Mouse (Mus musculus): ENCODE results near the gene Vasp. TPM values are rescaled to one million over a fixed set of nuclear protein-coding genes. Genes with fewer than 3 reads are reported as not detected.

Gene Vasp
- total RNA-seq (2022) = 10 to 100 TPM; 17.4 to 26.8 (median 19.5) TPM

GRCm38 (mm10) chr7:19271238-19272172 lies at the start of gene Vasp:
Gene Vasp, minus strand, starts transcription at chr7:19271817.
- peak; percentile 69 to 78 for DNase-seq (ENCODE audit: low spot score in 2 of 2)

- DNase-seq (ENCODE audit: low spot score in 2 of 2) = no peak
Measured at GRCm38 (mm10) chr7:19320637-19321036, 49.0 kb upstream of the Vasp start.

GRCm38 (mm10) chr7:19319906-19320305 lies 48.3 kb upstream of the Vasp start:
- DNase-seq (ENCODE audit: low spot score in 2 of 2) = peak; percentile 92

- no peak for DNase-seq (ENCODE audit: low spot score in 2 of 2)
Measured at GRCm38 (mm10) chr7:19319458-19319857, 47.8 kb upstream of the Vasp start.

GRCm38 (mm10) chr7:19318676-19319075 lies 47.1 kb upstream of the Vasp start:
- no peak for DNase-seq (ENCODE audit: low spot score in 2 of 2)

- DNase-seq (ENCODE audit: low spot score in 2 of 2) = no peak
Measured at GRCm38 (mm10) chr7:19318201-19318600, 46.6 kb upstream of the Vasp start.

DNA sequence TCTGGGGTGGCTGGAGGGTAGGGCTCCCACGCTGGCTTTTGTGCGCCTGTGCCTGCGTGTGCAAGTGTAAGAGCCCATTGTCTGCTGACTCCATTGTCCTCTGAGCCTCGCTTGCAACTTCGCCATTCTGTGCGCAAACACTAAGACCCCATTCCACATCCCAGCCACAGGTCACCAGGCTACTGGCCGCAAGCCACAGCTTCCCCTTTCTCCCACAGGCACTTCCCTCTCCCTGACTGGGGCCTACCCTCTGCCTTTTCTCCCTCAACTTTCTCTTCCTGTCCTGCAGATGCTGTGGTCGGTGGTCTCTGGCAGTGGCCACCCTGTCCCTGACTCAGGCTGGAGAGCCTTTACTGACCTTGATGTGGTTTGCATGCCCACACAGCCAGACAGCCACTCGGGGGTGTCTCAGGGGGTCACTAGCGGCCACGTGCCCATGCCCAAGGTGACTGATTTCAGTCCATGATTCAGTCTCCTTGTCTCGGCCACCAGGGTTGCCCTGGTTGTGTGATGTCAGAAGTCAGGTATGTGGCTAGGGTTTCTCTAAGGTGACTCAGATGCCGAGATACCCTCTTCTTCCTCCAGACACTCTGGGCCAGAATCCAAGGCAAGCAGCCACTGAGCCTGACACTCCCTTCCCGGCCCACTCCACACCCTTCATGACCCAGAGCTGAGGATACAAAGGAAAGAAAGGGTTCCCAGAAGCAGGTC lies 45.0 kb upstream of the Vasp start:
- DNase-seq (ENCODE audit: low spot score in 2 of 2) = no peak

DNA sequence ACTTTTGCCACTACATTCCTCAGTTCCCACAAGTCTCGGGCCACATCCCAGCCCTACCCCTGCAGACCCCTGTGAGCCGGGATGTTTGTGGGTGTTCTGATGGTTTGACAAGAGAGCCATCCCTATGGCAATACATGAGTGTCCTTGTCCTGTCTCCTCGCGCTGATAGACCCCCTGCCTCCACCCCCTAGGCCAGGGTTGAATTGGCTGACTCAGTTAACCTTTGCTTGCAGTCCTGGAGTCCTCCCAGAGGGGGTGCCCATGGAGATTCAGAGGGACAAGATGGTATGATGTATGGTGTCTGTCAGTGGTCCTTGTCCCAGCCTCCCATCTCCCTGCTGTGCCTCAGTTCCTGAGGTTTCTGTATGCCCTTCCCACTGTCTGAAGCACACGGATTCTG lies 42.4 kb upstream of the Vasp start:
- DNase-seq (ENCODE audit: low spot score in 2 of 2) = no peak

GRCm38 (mm10) chr7:19311991-19312390 lies 40.4 kb upstream of the Vasp start:
- DNase-seq (ENCODE audit: low spot score in 2 of 2) = no peak

- DNase-seq (ENCODE audit: low spot score in 2 of 2) = peak; percentile 93 to 96
Measured at GRCm38 (mm10) chr7:19309884-19310641, 38.4 kb upstream of the Vasp start, which contains the start of gene Fosb. Gene Fosb, minus strand, starts transcription at chr7:19310051.

- no peak for DNase-seq (ENCODE audit: low spot score in 2 of 2)
Measured at GRCm38 (mm10) chr7:19309278-19309883, 37.8 kb upstream of the Vasp start.

- DNase-seq (ENCODE audit: low spot score in 2 of 2) = peak; percentile 95
Measured at GRCm38 (mm10) chr7:19308454-19309277, 37.0 kb upstream of the Vasp start.

GRCm38 (mm10) chr7:19307739-19308453 lies 36.3 kb upstream of the Vasp start:
- peak; percentile 72 to 78 for DNase-seq (ENCODE audit: low spot score in 2 of 2)

DNA sequence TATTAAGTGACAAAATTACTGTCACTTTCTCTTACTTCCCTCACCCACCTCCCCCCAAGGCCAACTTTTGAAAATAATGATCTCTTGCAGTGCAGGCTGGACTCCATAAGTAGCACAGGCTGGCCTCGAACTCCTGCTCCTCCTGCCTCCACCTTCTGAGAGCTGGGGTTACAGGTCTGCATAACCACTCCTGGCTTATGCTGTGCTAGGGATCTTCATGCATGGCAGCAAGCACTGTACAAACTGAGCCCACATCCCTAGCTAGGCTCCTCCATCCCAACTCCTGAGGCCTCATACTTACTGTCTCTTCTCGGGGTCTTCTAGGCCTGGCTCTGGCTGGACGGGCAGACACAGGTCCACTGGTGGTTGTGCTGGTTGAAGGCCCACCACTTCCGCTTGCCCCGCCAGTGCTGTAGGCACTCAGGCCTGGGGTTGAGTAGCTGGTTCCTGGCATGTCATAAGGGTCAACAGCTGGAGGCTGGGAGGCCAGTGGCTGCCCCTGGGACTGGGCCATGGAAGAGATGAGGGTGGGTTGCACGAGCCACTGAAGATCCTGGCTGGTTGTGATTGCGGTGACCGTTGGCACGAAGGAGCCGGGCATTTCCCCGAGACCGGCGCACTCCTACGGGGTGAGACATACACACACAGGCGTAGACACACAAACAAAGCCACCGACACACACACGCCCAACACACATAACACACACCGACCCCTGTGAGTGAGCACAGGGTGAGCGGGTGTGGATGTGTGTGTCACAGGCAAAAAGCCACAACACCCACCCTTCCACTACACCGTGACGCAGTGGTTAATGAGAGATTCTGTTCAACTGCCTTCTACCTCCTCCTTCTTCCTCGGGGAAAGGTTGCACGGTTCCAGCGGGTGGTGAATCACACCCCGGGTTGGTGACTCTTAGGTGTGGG lies 35.5 kb upstream of the Vasp start:
- DNase-seq (ENCODE audit: low spot score in 2 of 2) = no peak

DNA sequence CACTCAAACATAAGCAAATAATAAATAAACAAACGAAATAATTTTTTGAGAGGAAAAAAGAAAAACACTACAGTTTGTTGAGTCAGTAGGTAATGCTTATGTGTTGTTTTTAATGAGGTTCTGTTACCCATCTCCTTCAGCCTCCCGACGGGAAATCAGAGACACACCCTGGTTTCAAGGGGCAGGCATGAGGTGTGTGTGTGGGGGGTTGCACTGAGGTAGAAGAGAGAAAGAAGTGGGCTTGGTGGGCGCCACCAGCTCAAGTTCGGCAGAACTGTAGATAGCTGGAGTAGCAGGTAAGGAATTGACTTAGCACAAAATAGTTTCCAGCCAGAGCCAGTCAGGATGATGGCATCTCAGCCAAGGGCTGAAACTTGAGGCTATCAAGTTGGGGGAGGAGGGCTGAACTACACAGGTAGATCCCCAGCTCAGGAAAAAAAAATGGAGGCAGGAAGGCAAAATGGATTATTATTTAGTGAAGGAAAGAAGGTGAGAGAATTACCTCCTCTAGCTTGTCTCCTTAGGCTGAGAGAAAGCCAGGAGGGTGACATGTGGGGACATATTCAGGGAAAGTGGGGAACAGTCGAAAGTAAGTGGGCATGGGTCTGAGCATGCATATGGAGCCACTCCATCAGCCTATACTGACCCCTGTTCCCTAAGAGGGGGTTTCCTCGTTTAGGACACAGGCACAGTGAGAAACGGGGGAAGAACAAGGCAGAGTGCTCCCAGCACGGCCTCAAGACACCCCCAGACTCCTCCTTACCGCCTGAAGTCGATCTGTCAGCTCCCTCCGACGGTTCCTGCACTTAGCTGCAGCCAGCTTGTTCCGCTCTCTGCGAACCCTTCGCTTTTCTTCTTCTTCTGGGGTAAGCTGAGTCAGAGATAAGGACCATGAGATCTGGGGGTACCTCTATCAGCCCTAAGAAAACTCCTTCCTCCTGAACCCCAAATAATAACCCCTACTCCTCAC lies 34.5 kb upstream of the Vasp start:
- no peak for DNase-seq (ENCODE audit: low spot score in 2 of 2)

DNA sequence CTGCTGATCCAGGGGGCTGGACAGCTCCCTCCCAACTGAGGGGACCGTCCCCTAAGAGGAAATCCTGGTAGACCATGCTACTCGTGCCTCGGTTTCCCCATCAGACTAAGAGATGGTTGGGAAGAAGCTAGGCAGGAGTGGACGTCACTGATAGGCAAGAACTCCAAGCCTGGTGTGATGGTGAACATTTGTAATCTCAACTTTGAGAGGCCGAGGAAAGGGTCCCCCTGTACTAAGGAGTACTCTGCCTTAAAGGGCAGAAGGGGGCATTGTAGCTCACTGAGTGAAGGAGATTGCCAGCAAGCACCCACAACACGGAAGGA lies 33.8 kb upstream of the Vasp start:
- no peak for DNase-seq (ENCODE audit: low spot score in 2 of 2)

All from layer of hippocampus, adult 8-10 months (tissue).